ENCODE assay signal across 16 mouse cellular contexts in genomic region chr10:25457118-25457517, GRCm38 (mm10).
A peak's percentile ranks its signal among the peaks of the same experiment; 100 is the strongest.
DNase-seq lines count a peak whose midpoint lies in the region; ATAC-seq lines count a peak whose summit lies in the region.
"Had no signal": no experiment of that assay in that cellular context is flagged by ENCODE, and none has a peak within 500 bp of the region (broad histone marks: within the 10 kb centered on the region; RNA-seq: fewer than 3 reads in every experiment).

No protein-coding gene starts in this region.

- H3K36me3 ChIP-seq in splenic B cell, adult 2 months (ENCODE audit: control insufficient read depth, insufficient read depth, low read length, poor library complexity, severe bottlenecking), result peaks cover 1% of the 10 kb centered on the region; the same call in 1 of the 2 replicates
- H3K36me3 ChIP-seq: hindbrain, embryonic 13.5 days; liver, embryonic 15.5 days; midbrain, embryonic 15.5 days had no signal

- ATAC-seq in CD4-positive, CD25-positive, alpha-beta regulatory T cell, adult 4 months, result peak; percentile 47
- ATAC-seq in common myeloid progenitor, adult 5-6 weeks (replicated peaks; ENCODE audit: low read depth, poor library complexity, severe bottlenecking), result peak; percentile 86
- ATAC-seq: forebrain, embryonic 13.5 days; intestine, embryonic 16.5 days; midbrain, embryonic 15.5 days had no signal

- DNase-seq in splenic B cell, adult 2 months (ENCODE audit: low read depth, low spot score), result peak; percentile 14
- DNase-seq in thymus, postnatal 4 days, result peak; percentile 49
- no peak for DNase-seq in layer of hippocampus, postnatal 10 days (ENCODE audit: low spot score in 2 of 2)
- no peak for DNase-seq in natural killer cell, adult 2 months (ENCODE audit: low spot score in 2 of 2)
- DNase-seq in adrenal gland, adult 2 months, result no peak
- DNase-seq: cerebellum, adult 8-10 months; gastrocnemius, postnatal 25 days; right cerebral cortex, postnatal 25 days had no signal

- H3K27me3 ChIP-seq in splenic B cell, adult 2 months (ENCODE audit: control insufficient read depth, insufficient read depth, low read length, poor library complexity, severe bottlenecking), result no peaks in the 10 kb centered on the region
- H3K27me3 ChIP-seq: forebrain, embryonic 13.5 days; hindbrain, embryonic 13.5 days; limb, embryonic 15.5 days; liver, embryonic 15.5 days; midbrain, embryonic 15.5 days had no signal

Comparison
In these comparisons a context has a peak if more than half of its experiments do, and no peak if none do; other contexts are left out.
1. DNase-seq: peak in splenic B cell, adult 2 months (single experiment) and thymus, postnatal 4 days (single experiment); none in layer of hippocampus, postnatal 10 days (0 of 2), natural killer cell, adult 2 months (0 of 2) and adrenal gland, adult 2 months (single experiment).